Mouse (Mus musculus) bone marrow, adult 2 months (tissue): ENCODE measurements around the gene Tent5b.

ENCODE experiments used
- CTCF ChIP-seq: fragments of 200-500 bp; IDR thresholded peaks from 2 replicates; pipeline ENCODE4 v1.5.1; 2011; ENCODE audit warnings: low read length, control low read depth; ENCODE audit not compliant: control insufficient read depth, insufficient read depth
- POLR2A ChIP-seq: fragments of 200-500 bp; IDR thresholded peaks from 2 replicates; pipeline ENCODE4 v1.6.1; 2011; ENCODE audit warnings: low read depth, mild to moderate bottlenecking, control low read depth, low read length, borderline replicate concordance; ENCODE audit not compliant: control insufficient read depth

DNA sequence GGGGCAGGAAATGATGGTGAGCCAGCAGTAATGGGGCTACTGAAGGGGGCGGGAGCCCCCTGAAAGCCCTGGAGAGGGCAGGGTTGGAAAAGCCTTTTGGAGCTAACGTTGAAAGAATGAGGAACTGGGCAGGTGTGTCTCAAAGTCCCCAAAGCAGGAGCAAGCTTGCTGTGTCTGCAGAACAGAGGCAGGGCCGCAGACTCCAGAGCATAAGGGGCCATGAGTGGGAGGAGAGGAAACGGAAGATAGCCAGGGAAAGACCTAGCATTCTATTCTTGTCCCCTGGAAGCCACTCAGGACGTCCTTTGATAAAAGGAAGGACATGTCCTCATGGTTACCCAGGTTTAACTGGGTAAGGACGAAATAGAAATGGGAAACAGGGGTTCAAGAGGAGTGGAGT is 16.7 kb upstream of the Tent5b start:
- TF ChIP-seq CTCF (no peak), POLR2A (no peak)
